Mouse (Mus musculus) Muller cell, postnatal 12 days (primary cell): ENCODE data around the gene Fcgr3.

ENCODE experiments used
- DNase-seq: peaks from one replicate; pipeline ENCODE4 v3.0.0-alpha.2; 2015; ENCODE audit errors: inconsistent ontology term

The Fcgr3 gene

GRCm38 (mm10) chr1:171050774-171051173, 14.0 kb downstream of the Fcgr3 start:
- DNase-seq: no peak

- DNase-seq: no peak
These were observed 15.5 kb downstream of the Fcgr3 start for GRCm38 (mm10) chr1:171049263-171049662.

GRCm38 (mm10) chr1:171046501-171046900, 18.2 kb downstream of the Fcgr3 start:
- DNase-seq: no peak

GRCm38 (mm10) chr1:171045079-171045465, 19.7 kb downstream of the Fcgr3 start:
- DNase-seq: no peak

- peak; percentile 93 for DNase-seq
These were observed 20.2 kb downstream of the Fcgr3 start for GRCm38 (mm10) chr1:171044365-171045078.

GRCm38 (mm10) chr1:171043594-171044153, 21.1 kb downstream of the Fcgr3 start:
- no peak for DNase-seq

- no peak for DNase-seq
These were observed 24.9 kb downstream of the Fcgr3 start for GRCm38 (mm10) chr1:171039880-171040279.

- no peak for DNase-seq
These were observed 25.6 kb downstream of the Fcgr3 start for GRCm38 (mm10) chr1:171039135-171039534.

- peak; percentile 87 for DNase-seq
These were observed 26.6 kb downstream of the Fcgr3 start for GRCm38 (mm10) chr1:171037861-171038721.

- peak; percentile 85 for DNase-seq
These were observed 28.0 kb downstream of the Fcgr3 start for GRCm38 (mm10) chr1:171036550-171037324.

GRCm38 (mm10) chr1:171035611-171036010, 29.1 kb downstream of the Fcgr3 start:
- no peak for DNase-seq

- peak; percentile 59 for DNase-seq
These were observed 30.5 kb downstream of the Fcgr3 start for GRCm38 (mm10) chr1:171034201-171034600.

GRCm38 (mm10) chr1:171033756-171034155, 31.0 kb downstream of the Fcgr3 start:
- DNase-seq: peak; percentile 88

- DNase-seq: peak; percentile 56
These were observed 31.5 kb downstream of the Fcgr3 start for GRCm38 (mm10) chr1:171033196-171033595.

GRCm38 (mm10) chr1:171032691-171033090, 32.0 kb downstream of the Fcgr3 start:
- DNase-seq: no peak

GRCm38 (mm10) chr1:171031752-171032151, 33.0 kb downstream of the Fcgr3 start:
- no peak for DNase-seq

- DNase-seq: peak; percentile 69
These were observed 45.3 kb downstream of the Fcgr3 start for GRCm38 (mm10) chr1:171019311-171019950.

GRCm38 (mm10) chr1:171018737-171019136, 46.0 kb downstream of the Fcgr3 start, which contains the start of gene Fcgr4:
TSS of gene Fcgr4 (plus strand) at chr1:171018920.
- DNase-seq: no peak

- no peak for DNase-seq
These were observed 47.1 kb downstream of the Fcgr3 start for GRCm38 (mm10) chr1:171017468-171018158.

- no peak for DNase-seq
These were observed 47.9 kb downstream of the Fcgr3 start for GRCm38 (mm10) chr1:171016676-171017356.
